8 mouse cellular contexts compared by ENCODE assay signal in genomic region chr1:90914948-90915569, GRCm38 (mm10). TPM values are rescaled to one million over a fixed set of nuclear protein-coding genes. Genes with fewer than 3 reads are reported as not detected.
DNase-seq lines count a peak whose midpoint lies in the region; ATAC-seq and TF ChIP-seq lines count a peak whose summit lies in the region.

Mlph (plus strand) TSS chr1:90915085.

- WGBS in embryonic facial prominence, embryonic 13.5 days = 8% methylated on average over 18 of the region's 18 CpGs
- 7% methylated on average over 18 of the region's 18 CpGs for WGBS in large intestine, adult 2 months
- 8% methylated on average over 18 of the region's 18 CpGs for WGBS in midbrain, embryonic 12.5 days
- 11% methylated on average over 18 of the region's 18 CpGs for WGBS in thymus, adult 2 months

- H3K27me3 ChIP-seq in embryonic facial prominence, embryonic 13.5 days = peaks cover 19% of the 10 kb centered on the region
- H3K27me3 ChIP-seq in midbrain, embryonic 12.5 days = peaks cover 11% of the 10 kb centered on the region; the same call in 1 of the 2 replicates
- H3K27me3 ChIP-seq in thymus, adult 2 months (ENCODE audit: control insufficient read depth, insufficient read depth, low read length) = peaks cover 3% of the 10 kb centered on the region; the same call in 1 of the 2 replicates

- no peak for TF ChIP-seq CTCF in thymus, adult 2 months (IDR thresholded peaks at IDR 0.05; ENCODE audit: borderline replicate concordance, control insufficient read depth, extremely low read depth, insufficient read depth, low read length, poor library complexity)

- ATAC-seq in embryonic facial prominence, embryonic 13.5 days (ENCODE audit: insufficient number of reproducible peaks, insufficient read depth, low FRiP score, low TSS enrichment, low read depth) = no peak
- ATAC-seq in midbrain, embryonic 12.5 days (ENCODE audit: low FRiP score, low read depth) = no peak

- peaks cover 6% of the 10 kb centered on the region for H3K36me3 ChIP-seq in embryonic facial prominence, embryonic 13.5 days
- no peaks in the 10 kb centered on the region for H3K36me3 ChIP-seq in midbrain, embryonic 12.5 days
- H3K36me3 ChIP-seq in thymus, adult 2 months (ENCODE audit: control insufficient read depth, insufficient read depth, low read length) = no peaks in the 10 kb centered on the region

- no peak for TF ChIP-seq POLR2A in thymus, adult 2 months (IDR thresholded peaks at IDR 0.05; ENCODE audit: control insufficient read depth, extremely low read depth, insufficient read depth, low read length, poor library complexity)

- H3K27ac ChIP-seq in embryonic facial prominence, embryonic 13.5 days = no peak within 1 kb of the TSS
- no peak within 1 kb of the TSS for H3K27ac ChIP-seq in midbrain, embryonic 12.5 days (replicated peaks)
- H3K27ac ChIP-seq in thymus, adult 2 months (ENCODE audit: control insufficient read depth, insufficient read depth, low read length) = no peak within 1 kb of the TSS

- DNase-seq in gastrocnemius, postnatal 10 days = peak; percentile 26
- no peak for DNase-seq in gastrocnemius, postnatal 36 days
- DNase-seq in heart, postnatal 25 days (ENCODE audit: low spot score) = peak; percentile 23
- DNase-seq in large intestine, adult 2 months (ENCODE audit: low read depth, low spot score) = no peak
- DNase-seq in thymus, postnatal 14 days = no peak
- no peak for DNase-seq in thymus, adult 2 months

- H3K9me3 ChIP-seq in embryonic facial prominence, embryonic 13.5 days = peaks cover 8% of the 10 kb centered on the region
- peaks cover 6% of the 10 kb centered on the region; the same call in 1 of the 2 replicates for H3K9me3 ChIP-seq in midbrain, embryonic 12.5 days

- peaks cover 23% of the 10 kb centered on the region for H3K4me1 ChIP-seq in embryonic facial prominence, embryonic 13.5 days
- H3K4me1 ChIP-seq in midbrain, embryonic 12.5 days = peaks cover 5% of the 10 kb centered on the region
- H3K4me1 ChIP-seq in thymus, adult 2 months (replicated peaks; ENCODE audit: control insufficient read depth, insufficient read depth, low read length) = no peaks in the 10 kb centered on the region; the same call in 1 of the 2 replicates

- peak within 1 kb of the TSS; percentile 31 for H3K4me3 ChIP-seq in embryonic facial prominence, embryonic 13.5 days
- 0 out of 2 replicates have a peak within 1 kb of the TSS, but pooled peaks have one; percentile 13 for H3K4me3 ChIP-seq in midbrain, embryonic 12.5 days
- no peak within 1 kb of the TSS for H3K4me3 ChIP-seq in thymus, adult 2 months (ENCODE audit: control insufficient read depth, insufficient read depth, low read length)

- H3K9ac ChIP-seq in embryonic facial prominence, embryonic 13.5 days = peak within 1 kb of the TSS; percentile 64
- 0 out of 2 replicates have a peak within 1 kb of the TSS, but pooled peaks have one; percentile 15 for H3K9ac ChIP-seq in midbrain, embryonic 12.5 days (replicated peaks)

- intact Hi-C loops in gastrocnemius, postnatal 36 days (cut with DNase I) = no loop called here
- intact Hi-C loops in heart, postnatal 25 days (cut with DNase I) = no loop called here

- H3K4me2 ChIP-seq in embryonic facial prominence, embryonic 13.5 days = peak within 1 kb of the TSS; percentile 61
- H3K4me2 ChIP-seq in midbrain, embryonic 12.5 days (replicated peaks) = peak within 1 kb of the TSS; percentile 34

RNA-seq across cellular contexts. Expression of gene Mlph, which starts in this region (rescaled TPM):
- under 1 TPM; 0.31 to 0.50 TPM for total RNA-seq in gastrocnemius, postnatal 10 days (2021)
- under 1 TPM; 0.20 to 0.22 TPM for total RNA-seq in gastrocnemius, postnatal 36 days (2021)
- polyA plus RNA-seq in embryonic facial prominence, embryonic 13.5 days (2015; fragmentation: Nextera tagmentation; extraction: Ambion mirVana) = 0.60 and 0.65 TPM in 2 replicates
- total RNA-seq in heart, postnatal 25 days (2021) = under 1 TPM; 0.87 to 0.99 TPM
- 16.3 and 18.8 TPM in 2 replicates for polyA plus RNA-seq in large intestine, adult 2 months (2012; rRNA removed)
- polyA plus RNA-seq in midbrain, embryonic 12.5 days (2016; fragmentation: Nextera tagmentation; extraction: Ambion mirVana) = 0.20 and 0.61 TPM in 2 replicates
- 1.4 and 2.0 TPM in 2 replicates for polyA plus RNA-seq in thymus, adult 2 months (2012; rRNA removed)

Comparison
In these comparisons a context has a peak if more than half of its experiments do, and no peak if none do; other contexts are left out.
1. Peak in DNase-seq in gastrocnemius, postnatal 10 days; RNA of the gene not detected or under 1 TPM.
2. Peak in DNase-seq in heart, postnatal 25 days; RNA of the gene not detected or under 1 TPM.